Mouse (Mus musculus): ENCODE measurements around the gene Speer4d. TPM values are rescaled to one million over a fixed set of nuclear protein-coding genes. Genes with fewer than 3 reads are reported as not detected.
"Not testable (repeated sequence)": the region's sequence is repeated elsewhere in the genome, so short reads cannot be mapped to it uniquely, and the experiment has no call there.

The Speer4d gene
- polyA plus RNA-seq, 1 experiment from 2014 or later = not detected

DNA sequence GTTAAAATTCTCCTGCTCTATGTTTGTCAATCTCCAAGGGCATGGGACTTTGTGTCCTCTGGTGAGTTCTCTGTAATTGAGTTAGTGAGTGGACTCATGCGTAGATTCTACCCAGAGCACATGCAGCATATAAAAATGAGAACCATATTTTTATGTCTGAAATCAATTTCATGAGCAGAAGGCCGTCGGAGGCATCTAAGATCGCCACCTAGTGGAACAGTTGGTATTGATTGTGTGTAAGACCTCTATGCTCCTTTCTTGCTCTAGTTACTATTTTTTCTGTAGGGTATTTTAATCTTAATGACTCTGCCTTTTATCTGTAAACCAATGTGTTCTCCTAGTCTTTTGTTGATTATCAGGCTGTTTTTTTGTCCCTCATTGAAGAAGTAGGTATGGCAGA lies 18.5 kb upstream of the Speer4d start:
- not testable (repeated sequence) for H3K9ac ChIP-seq (replicated peaks); H3K4me3 ChIP-seq (ENCODE audit: low read depth, low read length); H3K9me3 ChIP-seq (ENCODE audit: low read length); ATAC-seq; H3K27me3 ChIP-seq (ENCODE audit: insufficient read depth, low read length); H3K36me3 ChIP-seq (replicated peaks; ENCODE audit: insufficient read depth, low read length); H3K4me1 ChIP-seq (ENCODE audit: insufficient read depth); H3K4me2 ChIP-seq (ENCODE audit: low read depth, low read length); DNase-seq; H3K27ac ChIP-seq (ENCODE audit: low read depth)
- 34% methylated on average over 4 of the region's 4 CpGs for WGBS (ENCODE audit: insufficient replicate concordance)
- TF ChIP-seq CTCF (IDR thresholded peaks at IDR 0.05; ENCODE audit: low read depth) = 0 out of 2 replicates have a peak, but pooled peaks have one; percentile 22

DNA sequence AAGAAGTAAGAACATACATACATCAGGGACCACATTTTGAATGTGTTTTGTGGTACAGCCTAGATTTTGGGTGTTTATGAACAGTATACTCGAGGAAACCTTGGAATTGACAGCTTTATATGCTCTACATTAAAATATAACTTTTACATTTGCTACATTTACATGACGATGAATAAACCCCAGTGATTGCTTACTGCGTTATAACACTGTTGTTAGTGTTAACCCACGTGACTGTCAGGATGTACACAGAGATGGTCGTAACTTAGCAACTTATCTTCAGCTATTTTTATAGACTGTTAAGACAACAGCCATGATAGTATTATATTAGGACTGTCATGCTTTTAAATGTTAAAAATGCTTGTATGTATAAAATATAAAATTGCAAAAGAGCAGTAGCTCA lies 17.4 kb upstream of the Speer4d start:
- ATAC-seq; H3K9ac ChIP-seq (replicated peaks); H3K27ac ChIP-seq (ENCODE audit: low read depth); H3K27me3 ChIP-seq (ENCODE audit: insufficient read depth, low read length); H3K36me3 ChIP-seq (replicated peaks; ENCODE audit: insufficient read depth, low read length); H3K9me3 ChIP-seq (ENCODE audit: low read length); H3K4me1 ChIP-seq (ENCODE audit: insufficient read depth); DNase-seq; H3K4me2 ChIP-seq (ENCODE audit: low read depth, low read length); H3K4me3 ChIP-seq (ENCODE audit: low read depth, low read length): not testable (repeated sequence)
- 49% methylated on average over 5 of the region's 5 CpGs for WGBS (ENCODE audit: insufficient replicate concordance)

DNA sequence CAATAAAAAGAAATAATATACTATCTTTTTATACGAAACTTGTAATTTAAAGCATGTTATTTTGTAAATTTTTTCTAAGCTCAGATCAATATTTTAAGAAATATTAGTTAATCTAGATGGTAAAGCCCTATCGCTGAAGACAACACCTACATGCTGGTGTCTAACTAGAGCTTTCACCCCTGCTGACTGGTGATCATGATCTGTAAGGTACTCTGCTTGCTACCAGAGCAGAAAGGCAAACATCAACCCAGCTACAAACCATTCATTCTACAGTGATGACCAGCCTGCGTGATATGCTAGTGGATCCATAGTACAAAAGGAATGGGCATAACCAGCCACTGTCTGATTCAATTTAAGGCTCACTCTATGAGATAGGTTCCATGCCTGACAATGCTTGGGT lies 16.9 kb upstream of the Speer4d start:
- peak; percentile 27; the same call in 1 of the 2 replicates for ATAC-seq

DNA sequence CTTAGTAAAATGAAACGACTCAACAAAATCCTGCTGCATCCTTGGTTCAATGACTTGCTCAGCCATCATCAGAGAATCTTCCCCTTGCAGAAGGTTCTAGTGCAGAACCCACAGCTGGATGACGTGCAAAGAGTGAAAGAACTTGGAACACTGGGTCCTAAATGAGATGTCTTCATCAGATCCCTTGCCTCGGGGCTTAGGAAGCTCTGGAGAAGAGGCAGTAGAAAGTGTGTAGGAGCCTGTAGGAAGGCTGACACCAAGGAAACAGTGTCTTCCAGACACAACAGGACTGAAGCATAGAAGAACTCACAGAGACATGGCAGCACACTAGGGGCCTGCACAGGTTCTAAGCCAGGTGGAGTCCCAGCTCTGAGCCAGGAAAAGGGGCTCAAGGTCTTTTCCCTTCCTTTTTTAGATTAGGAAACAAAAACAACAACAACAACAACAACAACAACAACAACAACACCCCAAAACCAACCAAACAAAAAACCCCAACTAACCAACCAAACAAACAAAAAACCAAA lies 16.4 kb upstream of the Speer4d start:
- H3K27me3 ChIP-seq (ENCODE audit: insufficient read depth, low read length); H3K36me3 ChIP-seq (replicated peaks; ENCODE audit: insufficient read depth, low read length); H3K9ac ChIP-seq (replicated peaks); H3K4me3 ChIP-seq (ENCODE audit: low read depth, low read length); H3K4me1 ChIP-seq (ENCODE audit: insufficient read depth); H3K9me3 ChIP-seq (ENCODE audit: low read length); H3K27ac ChIP-seq (ENCODE audit: low read depth); ATAC-seq; H3K4me2 ChIP-seq (ENCODE audit: low read depth, low read length): not testable (repeated sequence)
- WGBS (ENCODE audit: insufficient replicate concordance) = 49% methylated on average over 3 of the region's 3 CpGs
- DNase-seq = peak; percentile 20

More for the DNA sequence above, 16.9 kb upstream of the Speer4d start:
- WGBS (ENCODE audit: insufficient replicate concordance) = 62% methylated on average over 3 of the region's 3 CpGs
- H3K27me3 ChIP-seq (ENCODE audit: insufficient read depth, low read length); H3K4me3 ChIP-seq (ENCODE audit: low read depth, low read length); H3K9ac ChIP-seq (replicated peaks); H3K36me3 ChIP-seq (replicated peaks; ENCODE audit: insufficient read depth, low read length); DNase-seq; H3K9me3 ChIP-seq (ENCODE audit: low read length); H3K4me1 ChIP-seq (ENCODE audit: insufficient read depth); H3K4me2 ChIP-seq (ENCODE audit: low read depth, low read length); H3K27ac ChIP-seq (ENCODE audit: low read depth): not testable (repeated sequence)

DNA sequence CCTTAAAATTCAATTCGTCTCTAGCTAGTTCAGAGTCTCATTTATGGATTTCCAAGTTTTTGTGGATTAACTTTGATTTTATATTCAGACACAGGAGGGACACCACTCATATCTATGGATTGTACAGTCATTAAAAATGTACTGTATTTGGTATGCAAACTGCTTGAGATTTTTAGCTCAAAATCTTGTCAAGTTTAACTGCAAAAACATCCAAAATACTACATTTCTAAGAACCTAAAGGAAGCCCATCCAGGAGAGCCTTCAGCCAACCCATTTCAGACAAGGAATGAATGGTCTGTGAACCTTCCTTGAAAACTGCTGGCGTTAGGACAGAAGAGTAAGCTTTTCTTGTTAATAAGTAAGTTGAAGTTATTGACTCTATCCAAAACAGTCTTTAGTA lies 15.9 kb upstream of the Speer4d start:
- H3K27me3 ChIP-seq (ENCODE audit: insufficient read depth, low read length); H3K9ac ChIP-seq (replicated peaks); H3K9me3 ChIP-seq (ENCODE audit: low read length); DNase-seq; H3K27ac ChIP-seq (ENCODE audit: low read depth); H3K4me3 ChIP-seq (ENCODE audit: low read depth, low read length); H3K4me2 ChIP-seq (ENCODE audit: low read depth, low read length); H3K36me3 ChIP-seq (replicated peaks; ENCODE audit: insufficient read depth, low read length); H3K4me1 ChIP-seq (ENCODE audit: insufficient read depth); ATAC-seq: not testable (repeated sequence)
- 44% methylated on average over 2 of the region's 2 CpGs for WGBS (ENCODE audit: insufficient replicate concordance)

DNA sequence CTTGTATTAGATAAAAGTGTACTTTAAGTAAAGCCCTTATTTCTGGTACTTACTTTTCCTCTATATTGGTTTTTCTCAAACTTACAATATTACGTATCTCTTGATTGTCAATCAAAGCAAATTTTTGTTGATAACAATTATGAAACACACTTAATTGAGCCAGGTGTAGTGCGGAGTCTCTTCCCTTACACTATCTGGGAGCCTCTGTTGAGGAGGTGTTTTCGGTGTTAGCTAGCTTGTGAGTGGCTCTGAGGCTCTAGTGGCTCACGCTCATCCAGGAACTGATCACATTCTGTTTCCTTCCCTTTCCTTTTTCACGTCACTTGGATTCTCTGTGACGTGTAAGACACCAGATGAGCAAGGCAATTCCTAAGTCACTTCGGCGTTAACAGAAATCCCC lies 15.3 kb upstream of the Speer4d start:
- not testable (repeated sequence) for H3K4me1 ChIP-seq (ENCODE audit: insufficient read depth); H3K9me3 ChIP-seq (ENCODE audit: low read length); H3K4me2 ChIP-seq (ENCODE audit: low read depth, low read length); H3K27me3 ChIP-seq (ENCODE audit: insufficient read depth, low read length); H3K36me3 ChIP-seq (replicated peaks; ENCODE audit: insufficient read depth, low read length); H3K27ac ChIP-seq (ENCODE audit: low read depth); ATAC-seq; H3K9ac ChIP-seq (replicated peaks); DNase-seq; H3K4me3 ChIP-seq (ENCODE audit: low read depth, low read length)
- WGBS (ENCODE audit: insufficient replicate concordance) = 63% methylated on average over 8 of the region's 8 CpGs

DNA sequence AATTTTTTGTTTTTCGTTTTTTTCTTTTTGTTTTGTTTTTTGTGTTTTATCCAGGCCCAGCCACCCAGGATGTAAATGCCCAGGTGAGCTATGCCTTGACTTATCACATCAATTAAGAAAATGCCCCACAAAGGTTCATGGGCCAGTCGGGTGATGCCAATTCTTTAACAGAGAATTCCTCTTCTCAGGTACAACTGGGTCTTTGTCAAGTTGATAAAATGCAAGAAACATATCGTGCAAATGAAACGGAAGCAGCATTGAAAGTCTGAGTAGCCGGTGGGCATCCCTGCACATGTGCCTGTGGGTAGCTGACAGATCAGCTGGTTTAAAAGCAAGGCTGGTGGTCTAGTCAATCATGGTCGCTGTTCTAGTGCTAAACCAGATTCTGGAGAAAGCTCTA lies 12.2 kb upstream of the Speer4d start:
- not testable (repeated sequence) for H3K4me1 ChIP-seq (ENCODE audit: insufficient read depth); DNase-seq
- 61% methylated on average over 5 of the region's 6 CpGs for WGBS (ENCODE audit: insufficient replicate concordance)

DNA sequence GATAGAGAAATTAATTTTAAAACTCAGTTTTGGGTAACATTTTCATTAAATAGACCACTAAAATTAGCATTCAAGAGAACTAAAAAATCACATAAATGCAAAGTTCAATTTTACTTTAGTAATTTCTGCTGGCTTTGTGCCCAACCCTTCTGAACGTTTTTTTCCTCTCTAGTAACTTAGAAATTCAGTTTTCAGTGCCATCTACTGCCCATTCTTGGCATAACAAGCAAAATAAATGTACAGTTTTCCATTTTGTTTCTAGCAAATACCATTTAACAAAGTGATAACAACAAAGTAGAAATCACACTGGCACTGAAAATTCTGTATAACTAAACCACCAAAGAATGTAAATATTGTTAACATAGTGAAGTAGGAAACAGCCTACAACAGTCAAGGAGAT lies 8.2 kb upstream of the Speer4d start:
- not testable (repeated sequence) for H3K9ac ChIP-seq (replicated peaks); ATAC-seq; H3K9me3 ChIP-seq (ENCODE audit: low read length); H3K36me3 ChIP-seq (replicated peaks; ENCODE audit: insufficient read depth, low read length); DNase-seq; H3K27me3 ChIP-seq (ENCODE audit: insufficient read depth, low read length); H3K4me1 ChIP-seq (ENCODE audit: insufficient read depth); H3K4me2 ChIP-seq (ENCODE audit: low read depth, low read length); H3K27ac ChIP-seq (ENCODE audit: low read depth); H3K4me3 ChIP-seq (ENCODE audit: low read depth, low read length)
- 3% methylated on average over 1 of the region's 1 CpGs for WGBS (ENCODE audit: insufficient replicate concordance)

More for the DNA sequence above, 12.2 kb upstream of the Speer4d start:
- H3K4me3 ChIP-seq (ENCODE audit: low read depth, low read length); H3K27ac ChIP-seq (ENCODE audit: low read depth); H3K9me3 ChIP-seq (ENCODE audit: low read length); H3K36me3 ChIP-seq (replicated peaks; ENCODE audit: insufficient read depth, low read length); H3K27me3 ChIP-seq (ENCODE audit: insufficient read depth, low read length); H3K9ac ChIP-seq (replicated peaks); H3K4me2 ChIP-seq (ENCODE audit: low read depth, low read length): not testable (repeated sequence)
- peak; percentile 40; the same call in 1 of the 2 replicates for ATAC-seq

DNA sequence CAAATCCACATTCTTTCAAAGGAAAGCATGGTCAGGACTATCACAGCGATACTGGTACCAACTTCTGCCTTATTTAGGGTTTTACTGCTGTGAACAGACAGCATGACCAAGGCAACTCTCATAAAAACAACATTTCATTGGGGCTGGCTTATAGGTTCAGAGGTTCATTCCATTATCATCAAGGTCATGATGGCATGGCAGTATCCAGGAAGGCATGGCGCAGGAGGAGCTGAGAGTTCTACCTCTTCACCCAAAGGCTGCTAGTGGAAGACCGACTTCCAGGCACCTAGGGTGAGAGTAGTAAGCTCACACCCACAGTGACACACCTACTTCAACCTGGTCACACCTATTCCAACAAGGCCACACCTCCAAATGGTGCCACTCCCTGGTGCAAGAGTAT lies 2.7 kb upstream of the Speer4d start:
- not testable (repeated sequence) for ATAC-seq; H3K27ac ChIP-seq (ENCODE audit: low read depth); H3K4me1 ChIP-seq (ENCODE audit: insufficient read depth); H3K27me3 ChIP-seq (ENCODE audit: insufficient read depth, low read length); H3K36me3 ChIP-seq (replicated peaks; ENCODE audit: insufficient read depth, low read length); H3K4me2 ChIP-seq (ENCODE audit: low read depth, low read length); H3K4me3 ChIP-seq (ENCODE audit: low read depth, low read length); H3K9ac ChIP-seq (replicated peaks); DNase-seq; H3K9me3 ChIP-seq (ENCODE audit: low read length)
- WGBS (ENCODE audit: insufficient replicate concordance) = 61% methylated on average over 3 of the region's 3 CpGs

All from liver, postnatal 0 days (tissue).